Mouse (Mus musculus) mesoderm, embryonic 11.5 days (tissue): ENCODE results near the gene Ephb3.

Source experiments
- DNase-seq: peaks from one replicate; pipeline ENCODE4 v3.0.0-alpha.2; 2012; ENCODE audit warnings: low read depth, low spot score

The Ephb3 gene

DNA sequence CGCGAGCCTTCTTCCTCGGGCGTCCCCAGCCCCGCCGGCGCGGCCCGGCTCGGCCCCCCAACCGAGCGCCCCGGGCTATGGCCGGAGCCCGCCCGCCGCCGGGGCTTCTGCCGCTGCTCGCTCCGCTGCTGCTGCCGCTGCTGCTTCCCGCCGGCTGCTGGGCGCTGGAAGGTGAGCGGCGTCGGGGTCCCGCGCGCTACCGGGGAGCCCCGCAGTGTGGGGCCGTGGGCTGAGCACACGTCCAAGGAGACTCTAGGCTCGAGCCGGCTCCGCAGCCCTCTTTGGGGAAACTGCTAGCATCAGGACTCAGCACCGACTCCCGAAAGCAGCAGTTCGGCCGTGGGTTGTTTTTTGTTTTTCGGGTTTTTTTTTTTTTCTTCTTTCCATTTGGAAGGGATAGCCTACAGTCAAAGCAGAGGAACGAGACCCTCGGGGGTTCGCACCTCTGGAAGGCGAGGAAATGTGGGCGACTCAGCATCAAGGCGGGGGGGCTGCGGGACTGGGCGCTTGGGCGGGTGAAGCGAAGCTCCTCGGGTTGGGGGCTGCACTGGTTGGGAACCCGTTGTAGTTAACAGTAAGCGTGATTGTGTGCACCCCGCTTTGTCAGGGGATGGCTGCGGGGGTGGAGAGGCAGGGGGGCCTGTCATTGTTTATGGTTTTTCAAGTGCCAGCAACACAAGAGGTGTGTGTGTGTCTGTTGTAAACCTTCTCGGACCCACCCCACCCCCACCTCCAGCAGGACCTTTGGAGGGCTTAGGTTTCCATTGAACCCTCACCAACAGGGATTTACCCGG, 735 bp downstream of the Ephb3 start:
- no peak for DNase-seq

DNA sequence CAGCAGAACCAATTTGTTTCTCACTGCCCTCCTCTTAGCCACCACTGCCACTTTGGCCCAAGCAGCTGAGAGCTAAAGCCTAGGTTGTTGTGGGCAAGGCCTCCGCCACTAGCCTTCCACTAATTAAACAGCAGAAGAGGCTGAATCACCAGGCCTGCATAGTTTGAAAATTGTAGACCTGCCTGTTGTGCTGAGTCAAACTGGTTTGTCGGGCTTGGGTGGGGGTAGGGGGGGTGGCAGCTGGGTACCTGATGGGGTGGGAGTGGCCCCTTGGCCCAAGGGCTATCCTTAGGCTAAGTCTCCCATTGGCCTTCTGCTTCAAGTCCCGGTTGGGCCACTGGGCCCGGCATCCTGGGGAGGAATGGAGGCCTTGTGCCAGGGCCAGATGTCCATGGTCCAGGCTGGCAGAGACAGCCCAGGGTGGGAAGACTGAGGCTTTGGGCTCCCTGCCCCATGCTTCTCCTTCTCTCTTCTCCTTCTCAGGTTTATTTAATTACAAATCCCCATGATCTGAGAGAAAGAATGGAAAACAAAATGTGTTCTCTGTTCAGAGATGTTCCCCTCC, 3.5 kb downstream of the Ephb3 start:
- DNase-seq = no peak

DNA sequence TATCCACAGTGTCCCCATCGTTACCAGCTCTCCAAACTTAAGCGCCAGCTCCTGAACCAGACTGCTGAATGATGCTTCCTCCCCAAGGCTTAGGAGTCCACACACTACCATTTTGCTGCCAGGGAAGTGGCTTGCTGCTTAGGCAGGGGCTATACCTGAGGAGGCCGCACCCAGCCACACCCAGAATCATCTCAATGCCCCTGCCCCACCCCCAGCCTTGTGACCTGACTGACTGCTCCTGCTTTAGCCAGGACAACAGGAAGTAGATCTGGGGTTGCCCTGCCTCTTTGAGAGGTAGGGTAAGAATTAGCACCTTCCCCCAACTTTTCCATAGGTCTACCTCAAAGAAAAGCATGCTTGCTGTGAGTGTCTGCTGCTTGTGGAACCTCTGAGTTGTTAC, 4.7 kb downstream of the Ephb3 start:
- DNase-seq = no peak

DNA sequence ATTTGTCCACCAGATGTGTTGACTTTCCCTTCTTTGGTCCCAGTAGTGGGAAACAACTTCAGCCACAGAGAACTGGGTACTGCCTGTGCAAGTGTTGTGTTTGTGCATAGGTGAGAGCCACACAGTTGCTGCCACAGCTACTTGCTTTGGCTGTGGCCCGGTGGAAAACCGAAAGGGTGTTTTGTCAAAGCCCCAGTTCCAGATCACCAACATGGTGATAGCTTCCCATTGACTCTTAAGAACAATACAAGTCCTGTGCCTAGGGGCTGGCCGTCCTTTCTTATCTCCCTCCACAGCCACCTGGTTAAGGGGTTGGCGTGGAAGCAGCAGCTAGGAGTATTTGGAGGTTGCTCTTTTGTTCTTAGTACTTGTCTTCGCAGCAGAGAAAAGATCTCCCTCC, 5.6 kb downstream of the Ephb3 start:
- DNase-seq = no peak

- DNase-seq = peak; percentile 97
Observed at GRCm38 (mm10) chr16:21210667-21211338, 6.2 kb downstream of the Ephb3 start.

DNA sequence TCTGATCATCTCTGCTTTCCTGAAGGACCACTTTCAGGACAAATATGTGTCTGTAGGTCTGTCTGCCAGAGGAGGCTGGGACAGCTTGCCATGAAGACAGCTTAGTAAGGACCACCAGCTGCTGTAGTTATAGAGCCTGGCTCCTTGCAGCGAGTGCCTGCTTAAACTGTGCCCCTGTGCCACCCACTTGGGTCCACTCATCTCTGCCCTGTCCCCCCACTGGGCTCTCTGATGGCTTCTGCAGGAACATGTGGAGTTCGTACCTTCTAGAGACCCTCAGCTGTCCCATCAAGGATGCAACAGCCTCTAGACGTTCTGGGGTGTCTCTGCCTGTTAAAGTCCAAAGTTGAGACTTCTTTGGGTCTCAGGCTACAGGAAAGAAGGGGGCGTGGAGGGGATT, 6.9 kb downstream of the Ephb3 start:
- no peak for DNase-seq

- no peak for DNase-seq
Observed at GRCm38 (mm10) chr16:21212369-21212768, 7.8 kb downstream of the Ephb3 start.

- no peak for DNase-seq
Observed at GRCm38 (mm10) chr16:21213939-21214338, 9.4 kb downstream of the Ephb3 start.

DNA sequence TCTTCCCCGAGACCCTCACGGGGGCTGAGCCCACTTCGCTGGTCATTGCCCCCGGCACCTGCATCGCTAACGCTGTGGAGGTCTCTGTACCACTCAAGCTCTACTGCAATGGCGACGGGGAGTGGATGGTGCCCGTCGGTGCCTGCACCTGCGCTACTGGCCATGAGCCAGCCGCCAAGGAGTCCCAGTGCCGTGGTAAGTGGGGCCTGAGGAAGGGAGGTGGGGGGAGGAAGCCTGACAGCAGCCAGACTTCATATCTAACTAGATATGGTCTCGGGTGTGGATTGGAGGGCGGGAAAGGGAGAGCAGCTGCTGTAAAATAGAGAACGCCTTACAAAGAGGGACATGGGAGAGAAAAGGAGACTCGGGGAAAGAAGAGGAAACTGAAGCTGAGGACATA, 10.2 kb downstream of the Ephb3 start:
- no peak for DNase-seq

DNA sequence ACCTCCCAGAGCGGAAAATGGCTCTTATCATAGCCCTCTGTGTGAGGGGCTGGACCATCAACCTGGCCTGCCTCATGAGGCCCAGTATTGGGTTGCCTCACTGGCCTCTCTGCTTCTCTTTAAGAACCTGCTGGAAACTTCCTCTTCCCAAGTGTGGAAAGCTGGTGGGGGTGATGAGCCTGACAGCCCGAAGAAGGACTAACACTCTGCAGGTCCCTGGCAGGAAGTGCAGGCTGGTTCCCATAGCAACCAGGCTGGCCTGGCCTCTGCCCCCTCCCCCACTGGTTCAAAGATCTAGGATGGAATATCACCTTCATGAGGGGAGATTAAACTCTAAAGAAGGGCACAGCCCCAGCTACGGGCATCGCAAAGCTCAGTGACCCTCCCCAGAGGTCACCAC, 11.5 kb downstream of the Ephb3 start:
- peak; percentile 66 for DNase-seq

DNA sequence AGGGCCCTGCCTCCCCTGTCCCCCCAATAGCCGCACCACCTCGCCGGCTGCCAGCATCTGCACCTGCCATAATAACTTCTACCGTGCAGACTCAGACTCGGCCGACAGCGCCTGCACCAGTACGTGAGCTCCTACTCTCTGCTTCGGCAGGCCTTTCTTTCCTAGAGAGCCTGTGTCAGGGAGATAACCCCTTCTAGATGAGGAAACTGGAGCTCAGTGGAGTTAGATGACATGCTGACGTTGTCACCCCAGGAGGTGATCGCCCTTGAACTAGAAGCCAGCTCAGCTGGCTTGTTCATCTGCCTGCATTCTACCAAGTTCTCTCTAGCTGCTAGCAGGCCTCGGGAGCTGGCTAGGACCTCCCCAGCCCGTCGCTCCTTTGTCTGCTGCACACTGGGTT, 12.7 kb downstream of the Ephb3 start:
- DNase-seq = no peak

- no peak for DNase-seq
Observed at GRCm38 (mm10) chr16:21219656-21220055, 15.1 kb downstream of the Ephb3 start.

- DNase-seq = no peak
Observed at GRCm38 (mm10) chr16:21223038-21223437, 18.5 kb downstream of the Ephb3 start.

DNA sequence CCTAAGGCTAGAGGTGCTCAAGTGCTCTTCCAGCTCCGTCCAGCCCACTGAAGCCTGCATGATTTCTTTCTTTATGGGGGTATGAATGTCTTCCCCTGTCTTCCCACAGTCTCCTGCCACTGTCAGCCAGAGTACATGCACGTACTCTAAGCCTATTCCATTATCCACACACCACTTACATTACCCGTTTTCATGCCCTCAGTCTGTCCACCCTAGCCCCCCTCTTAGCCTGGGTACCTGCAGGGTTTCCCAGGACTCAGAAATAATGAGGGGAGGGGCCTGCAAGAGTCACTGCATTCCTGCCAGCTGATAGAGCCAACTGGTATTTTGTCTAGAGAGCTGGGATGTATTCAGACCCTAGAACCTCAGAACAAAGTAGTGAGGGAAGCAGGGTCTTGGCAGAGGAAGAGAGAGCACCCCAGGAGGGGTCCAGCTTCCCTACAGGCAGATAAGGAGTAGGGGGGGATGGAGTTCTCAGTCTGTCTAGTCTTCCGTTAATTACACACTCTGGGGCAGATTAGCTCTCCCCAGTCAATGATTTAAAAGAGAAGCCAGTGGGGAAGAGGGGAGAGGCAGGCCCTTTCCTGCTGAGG, 20.2 kb downstream of the Ephb3 start:
- no peak for DNase-seq

GRCm38 (mm10) chr16:21226629-21227028, 22.1 kb downstream of the Ephb3 start:
- DNase-seq = no peak

GRCm38 (mm10) chr16:21235135-21235534, 30.6 kb downstream of the Ephb3 start:
- DNase-seq = no peak

DNA sequence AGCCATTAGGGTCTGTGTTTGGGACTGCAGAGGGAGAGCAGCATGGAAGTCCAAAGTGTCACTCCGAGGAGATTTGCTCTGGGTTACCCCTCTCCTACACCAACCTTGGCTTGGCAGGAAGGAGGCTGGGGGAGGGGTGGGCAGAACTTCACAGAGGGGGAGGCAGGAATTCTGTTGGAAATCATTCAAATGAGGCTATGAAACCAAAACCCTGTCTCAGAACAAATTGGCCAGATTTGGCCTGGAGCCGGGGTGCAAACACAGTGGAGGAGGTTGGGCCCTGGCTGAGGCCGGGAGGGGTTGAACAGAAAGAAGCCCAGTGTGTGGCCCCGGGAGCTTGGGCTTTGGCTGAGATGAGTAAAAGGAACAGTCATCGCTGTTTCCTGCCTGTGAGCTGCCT, 34.2 kb downstream of the Ephb3 start:
- DNase-seq = no peak

- no peak for DNase-seq
Observed at GRCm38 (mm10) chr16:21240547-21240946, 36.0 kb downstream of the Ephb3 start.

- DNase-seq = no peak
Observed at GRCm38 (mm10) chr16:21241030-21241429, 36.5 kb downstream of the Ephb3 start.

- no peak for DNase-seq
Observed at GRCm38 (mm10) chr16:21242946-21243345, 38.4 kb downstream of the Ephb3 start.

DNA sequence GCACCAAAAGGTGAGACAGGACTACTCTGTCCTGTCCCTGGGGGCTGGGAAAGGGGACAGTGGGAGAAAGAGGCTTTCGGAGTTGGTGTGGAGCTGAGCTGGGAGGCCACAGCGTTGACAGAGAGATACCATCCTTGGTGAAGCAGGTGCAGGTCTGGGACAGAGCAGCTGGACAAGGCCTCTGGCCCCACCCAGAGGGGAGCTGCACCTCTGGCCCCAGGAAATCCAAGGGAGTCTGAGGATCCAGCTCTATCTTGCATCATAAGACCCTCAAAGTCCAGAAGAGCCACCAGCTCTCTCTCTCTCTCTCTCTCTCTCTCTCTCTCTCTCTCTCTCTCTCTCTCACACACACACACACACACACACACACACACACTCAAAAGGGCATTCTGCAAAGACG, 40.2 kb downstream of the Ephb3 start:
- no peak for DNase-seq

- no peak for DNase-seq
Observed at GRCm38 (mm10) chr16:21245387-21245786, 40.8 kb downstream of the Ephb3 start.
